Mouse (Mus musculus) ovary, postnatal 10 days (tissue): ENCODE data around the gene Sbp.
A peak's percentile ranks its signal among the peaks of the same experiment; 100 is the strongest.

Source experiments
- DNase-seq: peaks from one replicate; pipeline ENCODE4 v3.0.0; 2022; ENCODE audit warnings: low spot score

Sbp gene

GRCm38 (mm10) chr17:23992789-23993553 lies 51.5 kb downstream of the Sbp start:
- DNase-seq: no peak

- peak; percentile 88 for DNase-seq
Observed at GRCm38 (mm10) chr17:23993559-23994428, 52.3 kb downstream of the Sbp start.

GRCm38 (mm10) chr17:23994667-23995066 lies 53.2 kb downstream of the Sbp start:
- DNase-seq: no peak
